Mouse (Mus musculus) limb, embryonic 11.5 days (tissue): ENCODE results near the gene Fastkd1. TPM values are rescaled to one million over a fixed set of nuclear protein-coding genes. Genes with fewer than 3 reads are reported as not detected.

Experiments used
- ATAC-seq: fragments of 200-750 bp; cut with Nextera tagmentation; 2 replicates; pipeline ENCODE4 v1.8.0; 2017; ENCODE audit warnings: low read depth; ENCODE audit not compliant: insufficient number of reproducible peaks, low FRiP score, low TSS enrichment
- DNase-seq: peaks from one replicate; pipeline ENCODE4 v3.0.0-alpha.2; 2015; ENCODE audit warnings: low spot score
- H3K27ac ChIP-seq: fragments of 300-500 bp; sonication (generic); replicated peaks from 2 replicates; pipeline ENCODE4 v1.5.1; 2014; ENCODE audit warnings: low read depth, mild to moderate bottlenecking, low read length
- H3K27me3 ChIP-seq: fragments of 300-500 bp; sonication (generic); 2 replicates; pipeline ENCODE4 v1.6.1; 2014; ENCODE audit warnings: mild to moderate bottlenecking, low read length, mixed read lengths; ENCODE audit not compliant: control insufficient read depth, insufficient read depth
- H3K36me3 ChIP-seq: fragments of 300-500 bp; sonication (generic); 2 replicates; pipeline ENCODE4 v1.6.1; 2014; ENCODE audit warnings: mild to moderate bottlenecking, low read length, moderate library complexity, mixed read lengths; ENCODE audit not compliant: control insufficient read depth, insufficient read depth
- H3K4me1 ChIP-seq: fragments of 300-500 bp; sonication (generic); 2 replicates; pipeline ENCODE4 v1.6.1; 2014; ENCODE audit warnings: low read length, mixed read lengths; ENCODE audit not compliant: control insufficient read depth, insufficient read depth
- H3K4me2 ChIP-seq: fragments of 300-500 bp; sonication (generic); 2 replicates; pipeline ENCODE4 v1.6.1; 2014; ENCODE audit warnings: low read depth, mild to moderate bottlenecking, moderate library complexity; ENCODE audit not compliant: severe bottlenecking
- H3K4me3 ChIP-seq: fragments of 300-500 bp; sonication (generic); 2 replicates; pipeline ENCODE4 v1.5.1; 2014; ENCODE audit warnings: low read depth, low read length
- H3K9ac ChIP-seq: fragments of 300-500 bp; sonication (generic); 2 replicates; pipeline ENCODE4 v1.6.1; 2014; ENCODE audit warnings: mild to moderate bottlenecking, low read length
- H3K9me3 ChIP-seq: fragments of 300-500 bp; sonication (generic); 2 replicates; pipeline ENCODE4 v1.6.1; 2016; ENCODE audit warnings: low read length; ENCODE audit not compliant: control insufficient read depth
- WGBS: fragments of 180-500 bp; shearing (Covaris S2); extraction: QIAGEN DNeasy Blood & Tissue Kit; methylation state at CpG from one replicate; pipeline ENCODE4 v1.1.7; 2014; 5-methylcytosine and 5-hydroxymethylcytosine counted together
- polyA plus RNA-seq: library from polyadenylated mRNA; unstranded; fragments of >200 nt; fragmentation: Nextera tagmentation; extraction: Ambion mirVana; gene quantifications from 2 replicates; pipeline ENCODE4 v1.2.1, GENCODE M21; 2014

Fastkd1 gene
- polyA plus RNA-seq, 1 experiment from 2014 or later = 18.3 TPM

DNA sequence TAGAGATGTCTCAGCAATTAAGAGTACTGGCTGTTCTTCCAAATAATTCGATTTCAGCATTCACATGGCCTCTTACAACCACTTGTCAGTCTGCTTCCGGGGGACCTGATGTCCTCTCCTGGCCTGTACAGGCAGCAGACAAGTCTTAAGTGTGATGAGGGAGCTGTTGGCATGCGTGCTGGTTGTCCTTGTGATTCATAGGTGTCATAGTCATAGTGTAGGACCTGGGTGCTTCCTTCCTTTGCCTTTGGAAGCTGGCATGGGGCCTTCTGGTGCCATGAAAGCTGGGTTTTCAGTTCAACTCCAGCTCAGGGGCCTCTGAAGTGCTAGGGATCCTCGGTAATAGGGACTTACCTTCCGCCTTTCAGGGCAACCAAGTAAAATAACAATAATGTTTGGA, 810 bp upstream of the Fastkd1 start:
- H3K27me3 ChIP-seq = no peaks in the 10 kb centered on the region
- no peak overlapping the region for H3K27ac ChIP-seq
- no peaks in the 10 kb centered on the region for H3K9me3 ChIP-seq
- DNase-seq (no peak), ATAC-seq (no peak)
- WGBS = 81% methylated on average over 5 of the region's 5 CpGs
- no peaks in the 10 kb centered on the region for H3K4me1 ChIP-seq
- no peak overlapping the region for H3K4me2 ChIP-seq
- H3K9ac ChIP-seq = no peak overlapping the region
- no peaks in the 10 kb centered on the region for H3K36me3 ChIP-seq
- no peak overlapping the region for H3K4me3 ChIP-seq

DNA sequence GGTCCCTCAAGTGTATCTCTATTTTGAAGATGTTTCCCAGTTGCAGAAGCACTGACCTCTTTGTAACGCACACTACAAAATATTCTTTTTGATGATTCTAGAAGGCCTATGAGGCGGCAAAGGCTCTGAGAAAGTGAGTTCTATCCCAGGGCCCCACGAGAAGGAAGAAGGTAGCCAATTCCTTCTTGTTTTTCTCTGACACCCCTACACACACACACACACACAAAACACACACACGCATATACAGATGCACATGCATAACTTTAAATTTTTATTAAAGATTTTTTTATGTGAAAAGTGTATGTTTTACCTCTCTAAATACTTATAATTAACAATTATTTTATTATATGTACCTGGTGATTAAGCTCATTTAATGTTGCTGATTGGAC, 304 bp upstream of the Fastkd1 start:
- Histone ChIP-seq H3K4me2 (peak overlapping the region; percentile 67), H3K4me3 (peak overlapping the region; percentile 82; the same call in 1 of the 2 replicates), H3K9me3 (no peaks in the 10 kb centered on the region), H3K9ac (no peak overlapping the region), H3K27ac (no peak overlapping the region), H3K27me3 (no peaks in the 10 kb centered on the region), H3K36me3 (no peaks in the 10 kb centered on the region), H3K4me1 (no peaks in the 10 kb centered on the region)
- ATAC-seq (no peak), DNase-seq (no peak)
- WGBS = 35% methylated on average over 4 of the region's 4 CpGs

DNA sequence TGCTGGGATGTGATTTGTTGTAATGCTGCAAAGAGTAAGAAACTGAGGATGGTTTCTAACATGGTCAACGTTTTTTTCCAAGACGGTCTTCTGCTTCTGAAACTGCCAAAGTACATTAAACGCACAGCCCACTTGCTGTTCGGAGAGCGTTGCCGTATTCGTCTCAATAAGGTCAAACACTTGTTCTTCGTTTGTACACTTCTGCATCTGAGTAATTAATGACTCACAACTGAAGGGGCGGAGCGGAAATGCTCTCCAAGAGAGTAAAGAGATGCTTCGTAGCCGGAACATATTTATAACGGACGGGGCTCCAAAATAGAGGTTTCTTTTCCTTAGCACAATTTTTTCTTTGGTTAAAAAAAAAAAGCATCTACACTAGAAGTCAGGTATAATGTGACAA, 1.1 kb downstream of the Fastkd1 start:
- H3K36me3 ChIP-seq = no peaks in the 10 kb centered on the region
- no peak overlapping the region for H3K4me3 ChIP-seq
- ATAC-seq (no peak), DNase-seq (no peak)
- H3K4me1 ChIP-seq = no peaks in the 10 kb centered on the region
- no peak overlapping the region for H3K9ac ChIP-seq
- no peak overlapping the region for H3K27ac ChIP-seq
- 92% methylated on average over 14 of the region's 14 CpGs for WGBS
- no peak overlapping the region for H3K4me2 ChIP-seq
- H3K9me3 ChIP-seq = no peaks in the 10 kb centered on the region
- no peaks in the 10 kb centered on the region for H3K27me3 ChIP-seq

DNA sequence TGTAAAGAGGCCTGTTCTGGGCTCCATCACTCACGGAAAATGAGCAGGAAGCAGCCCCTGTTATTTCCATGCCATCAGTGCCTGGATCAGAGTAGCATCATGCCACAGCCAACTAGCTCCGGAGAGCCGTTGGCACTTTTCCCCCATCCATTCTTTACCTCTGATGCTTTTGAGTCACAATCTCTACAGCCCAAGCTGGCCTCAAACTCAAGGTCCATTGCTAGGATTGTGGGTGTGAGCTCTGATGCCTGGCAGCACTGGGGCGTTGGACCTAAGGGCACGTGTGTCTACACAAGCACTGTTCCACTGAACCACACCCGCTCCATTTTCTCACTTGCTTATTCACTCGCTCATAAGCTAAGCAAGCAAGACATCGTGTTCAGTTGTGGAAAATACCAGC, 12.9 kb downstream of the Fastkd1 start:
- Histone ChIP-seq H3K27ac (no peak overlapping the region), H3K4me3 (no peak overlapping the region), H3K4me2 (no peak overlapping the region), H3K4me1 (no peaks in the 10 kb centered on the region), H3K36me3 (peaks cover 2% of the 10 kb centered on the region; the same call in 1 of the 2 replicates), H3K9me3 (no peaks in the 10 kb centered on the region), H3K9ac (no peak overlapping the region), H3K27me3 (no peaks in the 10 kb centered on the region)
- DNase-seq = no peak
- no peak for ATAC-seq
- 88% methylated on average over 8 of the region's 8 CpGs for WGBS

DNA sequence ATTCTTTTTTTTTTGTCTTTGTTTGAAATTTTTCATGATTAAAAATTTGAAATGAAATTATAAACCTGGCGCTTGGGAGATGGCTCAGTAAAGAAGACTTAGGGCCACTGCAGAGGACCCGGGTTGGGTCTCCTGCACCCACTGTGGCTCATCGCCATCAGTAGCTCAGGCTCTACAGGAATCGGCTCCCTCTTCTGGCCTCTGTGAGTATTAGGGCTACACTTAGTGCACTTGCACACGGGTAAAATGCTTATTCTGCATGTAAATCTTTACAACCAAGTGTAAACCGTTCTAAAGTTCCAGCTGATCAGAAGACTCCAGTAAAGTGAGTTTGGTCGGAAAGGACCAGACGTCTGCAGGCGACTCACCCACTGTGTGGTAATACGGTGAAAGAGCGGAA, 19.8 kb downstream of the Fastkd1 start:
- WGBS = 90% methylated on average over 11 of the region's 11 CpGs
- Histone ChIP-seq H3K4me2 (no peak overlapping the region), H3K9ac (no peak overlapping the region), H3K9me3 (no peaks in the 10 kb centered on the region), H3K27me3 (no peaks in the 10 kb centered on the region), H3K27ac (no peak overlapping the region), H3K36me3 (peaks cover 2% of the 10 kb centered on the region), H3K4me3 (no peak overlapping the region), H3K4me1 (no peaks in the 10 kb centered on the region)
- no peak for DNase-seq
- no peak for ATAC-seq

DNA sequence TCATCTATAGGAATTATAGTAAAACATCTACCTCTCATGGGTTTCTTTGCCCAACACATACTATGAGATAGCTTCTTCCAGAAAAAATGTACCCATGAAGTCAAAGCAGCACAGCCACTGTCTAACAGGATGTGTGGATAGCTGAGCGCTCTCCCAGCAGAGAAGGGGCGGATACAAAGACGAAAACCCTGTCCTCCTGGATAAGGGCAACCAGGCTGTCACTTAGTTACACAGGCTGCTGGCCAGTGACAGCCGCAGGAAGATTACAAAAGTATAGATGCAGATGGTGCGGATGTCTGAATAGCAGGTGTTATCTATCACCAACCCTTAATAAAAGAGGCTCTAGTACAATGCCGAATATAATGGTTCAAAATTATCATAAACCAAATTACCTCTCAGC, 22.5 kb downstream of the Fastkd1 start:
- Histone ChIP-seq H3K9me3 (no peaks in the 10 kb centered on the region), H3K27ac (no peak overlapping the region), H3K4me2 (no peak overlapping the region), H3K4me3 (no peak overlapping the region), H3K9ac (no peak overlapping the region), H3K27me3 (no peaks in the 10 kb centered on the region), H3K36me3 (peaks cover 2% of the 10 kb centered on the region; the same call in 1 of the 2 replicates), H3K4me1 (no peaks in the 10 kb centered on the region)
- DNase-seq (no peak), ATAC-seq (no peak)
- WGBS = 98% methylated on average over 6 of the region's 6 CpGs

DNA sequence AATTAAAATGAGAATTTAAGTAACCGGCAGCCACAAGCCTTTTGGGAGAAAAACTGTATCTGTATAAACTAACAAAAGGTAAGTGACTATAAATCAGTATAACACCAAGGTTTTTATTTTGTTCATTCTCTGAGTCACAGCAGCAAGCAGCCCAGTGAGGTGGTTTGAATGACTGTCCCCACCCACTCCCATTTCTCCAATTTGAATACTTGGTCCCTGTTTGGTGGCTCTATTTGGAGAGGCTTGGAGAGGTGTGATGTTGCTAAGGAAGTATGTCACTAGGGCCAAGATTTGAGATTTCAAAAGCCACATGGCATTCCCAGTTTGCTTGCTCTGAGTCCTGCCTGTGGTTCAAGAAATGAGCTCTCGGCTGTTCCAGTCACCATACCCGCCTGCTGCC, 23.1 kb downstream of the Fastkd1 start:
- Histone ChIP-seq H3K27ac (no peak overlapping the region), H3K4me1 (no peaks in the 10 kb centered on the region), H3K4me2 (no peak overlapping the region), H3K9me3 (no peaks in the 10 kb centered on the region), H3K36me3 (peaks cover 2% of the 10 kb centered on the region; the same call in 1 of the 2 replicates), H3K27me3 (no peaks in the 10 kb centered on the region), H3K4me3 (no peak overlapping the region), H3K9ac (no peak overlapping the region)
- DNase-seq (no peak), ATAC-seq (no peak)
- WGBS = 89% methylated on average over 3 of the region's 3 CpGs

DNA sequence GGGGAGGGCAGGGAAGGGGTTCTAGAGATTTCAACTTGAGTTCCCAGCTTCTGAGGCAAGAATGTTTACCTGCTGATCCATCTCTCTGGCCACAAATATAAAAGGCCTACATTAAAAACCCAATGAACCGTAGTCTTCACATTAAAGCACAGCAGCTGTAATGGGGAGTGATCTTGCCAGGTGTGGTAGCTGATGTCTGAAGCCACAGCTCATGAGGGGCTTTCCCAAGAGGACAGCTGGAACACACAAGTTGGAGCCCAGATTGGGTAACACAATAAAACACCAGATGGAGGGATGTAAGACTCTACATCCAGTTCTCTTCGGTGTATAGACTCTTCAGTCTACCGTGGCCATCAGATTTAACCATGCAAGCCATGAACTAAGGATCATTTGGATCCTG, 28.8 kb downstream of the Fastkd1 start:
- 89% methylated on average over 3 of the region's 3 CpGs for WGBS
- ATAC-seq = no peak
- Histone ChIP-seq H3K4me1 (no peaks in the 10 kb centered on the region), H3K27me3 (no peaks in the 10 kb centered on the region), H3K4me3 (no peak overlapping the region), H3K4me2 (no peak overlapping the region), H3K36me3 (no peaks in the 10 kb centered on the region), H3K9ac (no peak overlapping the region), H3K27ac (no peak overlapping the region), H3K9me3 (no peaks in the 10 kb centered on the region)
- DNase-seq = no peak

DNA sequence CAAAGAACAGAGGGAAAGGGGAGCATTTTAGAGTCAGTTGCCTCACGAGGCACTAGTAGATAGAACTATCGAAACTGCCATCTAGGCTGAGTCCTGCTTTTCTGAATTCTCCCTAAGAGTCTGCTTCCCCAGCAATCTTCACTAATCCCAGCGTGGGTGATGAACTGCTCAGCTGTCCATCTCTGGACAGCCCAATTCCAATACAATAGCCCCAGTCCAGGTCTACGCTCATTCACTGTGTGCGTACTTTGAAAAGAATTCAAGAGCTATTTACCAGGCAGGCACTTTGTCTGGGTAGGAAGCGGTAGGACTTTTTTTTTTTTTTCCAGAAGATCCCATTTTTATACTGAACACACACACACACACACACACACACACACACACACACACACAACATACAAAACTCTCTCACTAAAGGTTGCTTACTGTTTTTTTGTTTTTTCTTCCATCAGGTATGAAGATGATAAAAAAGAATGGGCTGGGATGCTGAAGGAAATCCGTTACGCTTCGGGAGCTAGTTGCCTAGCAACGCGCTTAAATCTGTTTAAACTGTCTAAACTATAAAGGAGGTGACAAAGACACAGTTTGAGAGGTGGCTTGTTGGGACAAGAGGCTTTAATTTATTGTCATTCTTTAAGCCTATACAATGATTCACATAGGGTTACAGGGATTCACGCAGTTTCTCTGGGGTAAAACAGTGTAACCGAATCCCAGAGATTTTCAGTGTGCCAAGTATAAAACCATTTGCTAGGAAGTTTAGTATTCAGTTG, 30.1 kb downstream of the Fastkd1 start:
- no peak overlapping the region for H3K27ac ChIP-seq

More for the DNA sequence above, 30.1 kb downstream of the Fastkd1 start:
- DNase-seq = no peak
- no peak overlapping the region for H3K4me3 ChIP-seq
- H3K4me2 ChIP-seq = no peak overlapping the region
- H3K9me3 ChIP-seq = no peaks in the 10 kb centered on the region
- no peaks in the 10 kb centered on the region for H3K4me1 ChIP-seq
- no peak overlapping the region for H3K9ac ChIP-seq
- no peaks in the 10 kb centered on the region for H3K27me3 ChIP-seq
- 93% methylated on average over 13 of the region's 13 CpGs for WGBS
- no peaks in the 10 kb centered on the region for H3K36me3 ChIP-seq
- ATAC-seq = no peak
